Mouse (Mus musculus): ENCODE measurements around the gene Dlx1.

DNA sequence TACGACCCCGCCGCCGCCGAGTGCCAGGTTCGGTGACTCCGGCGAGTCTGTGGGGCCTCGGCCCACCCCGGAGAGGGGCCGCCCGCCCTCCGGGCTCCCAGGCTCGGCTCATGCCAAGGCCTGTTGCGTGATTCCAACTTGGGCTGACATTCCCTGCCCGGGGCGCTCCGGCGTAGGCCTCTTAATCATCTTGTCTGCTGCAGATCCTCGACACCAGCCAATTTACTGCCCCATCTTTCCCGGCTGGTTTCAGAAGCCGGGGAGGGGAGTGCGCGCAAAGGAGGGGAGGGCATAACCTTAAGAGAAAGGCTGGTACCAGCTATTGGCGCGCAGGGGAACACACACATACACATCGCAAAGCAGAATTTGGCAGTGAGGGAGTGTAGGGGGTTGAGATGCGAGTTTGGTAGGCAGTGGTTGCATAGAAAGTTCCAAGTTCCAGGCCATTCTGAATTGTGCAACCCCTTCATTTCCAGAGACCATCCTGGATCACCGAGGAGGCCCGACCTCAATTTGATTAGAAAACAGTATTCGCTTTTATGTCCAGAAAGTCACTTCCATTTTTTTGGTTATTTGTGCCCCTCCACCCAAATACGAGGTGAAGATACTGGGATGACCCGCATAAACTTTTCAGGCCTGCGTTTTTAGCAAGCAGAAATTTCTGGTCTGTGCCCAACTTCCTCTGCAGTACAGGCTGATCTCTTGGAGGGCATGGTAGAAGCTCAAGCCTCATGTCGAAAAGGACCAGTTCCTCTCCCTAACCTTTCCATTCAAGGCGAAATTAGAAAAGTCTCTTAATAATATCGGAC is 13.7 kb downstream of the Dlx1 start:
- TF ChIP-seq POLR2A (IDR thresholded peaks at IDR 0.05; ENCODE audit: borderline replicate concordance, low read depth, low read length) (no peak), CTCF (IDR thresholded peaks at IDR 0.05; ENCODE audit: low read depth, low read length) (no peak)

Data from bone marrow macrophage, adult 2 months (primary cell).